Mouse (Mus musculus): ENCODE results near the gene Tmem150c. TPM values are rescaled to one million over a fixed set of nuclear protein-coding genes. Genes with fewer than 3 reads are reported as not detected.

The Tmem150c gene
- total and polyA plus RNA-seq, 3 experiments, result 0.16 TPM; not detected in 2

- TF ChIP-seq GATA2 (IDR thresholded peaks at IDR 0.05; ENCODE audit: borderline replicate concordance, low read depth, low read length) (no peak), GATA1 (IDR thresholded peaks at IDR 0.05; ENCODE audit: borderline replicate concordance, low read length) (no peak), TAL1 (conservative IDR thresholded peaks at IDR 0.05; ENCODE audit: low read depth, low read length) (no peak), POLR2AphosphoS5 (IDR thresholded peaks at IDR 0.05; ENCODE audit: insufficient replicate concordance, low read depth, low read length) (no peak), CTCF (IDR thresholded peaks at IDR 0.05; ENCODE audit: low read depth, low read length) (no peak)
- Histone ChIP-seq H3K4me1 (ENCODE audit: insufficient read depth, low read depth, low read length) (peaks cover 39% of the 10 kb centered on the region; the same call in 1 of the 2 replicates), H3K36me3 (replicated peaks) (peaks cover 90% of the 10 kb centered on the region), H3K27me3 (ENCODE audit: insufficient read depth, low read length) (no peaks in the 10 kb centered on the region), H3K4me3 (ENCODE audit: low read depth, low read length) (no peak overlapping the region), H3K9me3 (replicated peaks) (no peaks in the 10 kb centered on the region)
- no peak for ATAC-seq (ENCODE audit: extremely low read depth, insufficient number of reproducible peaks, low FRiP score, poor library complexity, severe bottlenecking)
- DNase-seq (ENCODE audit: low spot score), result no peak
These were observed 112.4 kb downstream of the Tmem150c start for GRCm38 (mm10) chr5:100047143-100047640.

GRCm38 (mm10) chr5:100046096-100046495 is 113.5 kb downstream of the Tmem150c start:
- H3K4me1 ChIP-seq (ENCODE audit: insufficient read depth, low read depth, low read length), result peaks cover 48% of the 10 kb centered on the region; the same call in 1 of the 2 replicates
- TF ChIP-seq GATA1 (IDR thresholded peaks at IDR 0.05; ENCODE audit: borderline replicate concordance, low read length) (no peak), POLR2AphosphoS5 (IDR thresholded peaks at IDR 0.05; ENCODE audit: insufficient replicate concordance, low read depth, low read length) (no peak)

GRCm38 (mm10) chr5:100044621-100045020 is 115.0 kb downstream of the Tmem150c start:
- Histone ChIP-seq H3K27me3 (ENCODE audit: insufficient read depth, low read length) (no peaks in the 10 kb centered on the region), H3K9me3 (replicated peaks) (no peaks in the 10 kb centered on the region), H3K4me3 (ENCODE audit: low read depth, low read length) (no peak overlapping the region), H3K36me3 (replicated peaks) (peaks cover 76% of the 10 kb centered on the region), H3K4me1 (ENCODE audit: insufficient read depth, low read depth, low read length) (peaks cover 47% of the 10 kb centered on the region)
- no peak for DNase-seq (ENCODE audit: low spot score)
- no peak for TF ChIP-seq GATA1 (IDR thresholded peaks at IDR 0.05; ENCODE audit: borderline replicate concordance, low read length)
- no peak for TF ChIP-seq CTCF (IDR thresholded peaks at IDR 0.05; ENCODE audit: low read depth, low read length)
- TF ChIP-seq TAL1 (conservative IDR thresholded peaks at IDR 0.05; ENCODE audit: low read depth, low read length), result no peak
- no peak for TF ChIP-seq POLR2AphosphoS5 (IDR thresholded peaks at IDR 0.05; ENCODE audit: insufficient replicate concordance, low read depth, low read length)
- ATAC-seq (ENCODE audit: extremely low read depth, insufficient number of reproducible peaks, low FRiP score, poor library complexity, severe bottlenecking), result no peak

More at GRCm38 (mm10) chr5:100046096-100046495, 113.5 kb downstream of the Tmem150c start:
- Histone ChIP-seq H3K4me3 (ENCODE audit: low read depth, low read length) (no peak overlapping the region), H3K36me3 (replicated peaks) (peaks cover 90% of the 10 kb centered on the region), H3K9me3 (replicated peaks) (no peaks in the 10 kb centered on the region), H3K27me3 (ENCODE audit: insufficient read depth, low read length) (no peaks in the 10 kb centered on the region)
- no peak for DNase-seq (ENCODE audit: low spot score)
- ATAC-seq (ENCODE audit: extremely low read depth, insufficient number of reproducible peaks, low FRiP score, poor library complexity, severe bottlenecking), result no peak

DNA sequence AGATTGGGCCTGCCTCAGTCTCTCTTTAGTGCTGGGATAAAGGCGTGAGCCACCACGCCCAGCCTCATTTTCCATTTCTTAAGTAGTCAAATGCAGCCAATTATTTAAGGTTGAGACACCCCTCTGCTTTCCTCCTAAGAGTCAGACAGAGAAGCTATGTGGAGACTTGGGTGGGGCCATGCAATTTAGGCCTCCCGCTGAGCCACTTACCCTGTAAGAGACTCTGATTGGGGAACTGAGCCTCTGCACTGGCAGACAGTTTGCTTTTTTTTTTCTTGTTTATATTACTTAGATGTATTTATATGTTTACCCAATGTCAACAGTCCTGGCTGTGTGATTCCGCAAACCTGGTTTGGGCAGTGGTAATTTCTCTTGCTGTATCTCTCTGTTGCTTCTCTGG is 115.6 kb downstream of the Tmem150c start:
- Histone ChIP-seq H3K4me1 (ENCODE audit: insufficient read depth, low read depth, low read length) (peaks cover 46% of the 10 kb centered on the region), H3K36me3 (replicated peaks) (peaks cover 73% of the 10 kb centered on the region), H3K27me3 (ENCODE audit: insufficient read depth, low read length) (no peaks in the 10 kb centered on the region), H3K4me3 (ENCODE audit: low read depth, low read length) (no peak overlapping the region), H3K9me3 (replicated peaks) (no peaks in the 10 kb centered on the region)
- no peak for TF ChIP-seq POLR2AphosphoS5 (IDR thresholded peaks at IDR 0.05; ENCODE audit: insufficient replicate concordance, low read depth, low read length)
- no peak for TF ChIP-seq GATA1 (IDR thresholded peaks at IDR 0.05; ENCODE audit: borderline replicate concordance, low read length)
- TF ChIP-seq GATA2 (IDR thresholded peaks at IDR 0.05; ENCODE audit: borderline replicate concordance, low read depth, low read length), result no peak
- TF ChIP-seq TAL1 (conservative IDR thresholded peaks at IDR 0.05; ENCODE audit: low read depth, low read length), result no peak
- no peak for TF ChIP-seq CTCF (IDR thresholded peaks at IDR 0.05; ENCODE audit: low read depth, low read length)
- ATAC-seq (ENCODE audit: extremely low read depth, insufficient number of reproducible peaks, low FRiP score, poor library complexity, severe bottlenecking), result no peak
- no peak for DNase-seq (ENCODE audit: low spot score)

DNA sequence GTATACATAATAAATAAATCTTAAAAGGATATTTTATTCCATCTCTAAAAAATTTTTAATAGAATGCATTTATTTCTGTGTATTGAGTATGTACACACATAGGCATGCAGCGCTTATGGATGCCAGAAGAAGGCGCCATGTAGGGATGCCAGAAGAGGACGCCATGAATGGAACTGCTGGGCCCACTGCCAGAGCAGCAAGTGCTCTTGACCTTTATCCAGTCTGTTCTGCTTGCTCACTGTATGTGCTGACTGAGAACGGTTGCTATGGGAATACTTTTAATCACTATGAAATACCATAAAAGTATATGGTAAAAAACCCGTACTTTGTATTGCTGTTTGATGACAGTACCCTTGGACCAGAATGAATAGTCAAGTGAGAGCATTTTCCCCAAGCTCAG is 116.2 kb downstream of the Tmem150c start:
- ATAC-seq (ENCODE audit: extremely low read depth, insufficient number of reproducible peaks, low FRiP score, poor library complexity, severe bottlenecking), result no peak
- TF ChIP-seq GATA1 (IDR thresholded peaks at IDR 0.05; ENCODE audit: borderline replicate concordance, low read length) (no peak), POLR2AphosphoS5 (IDR thresholded peaks at IDR 0.05; ENCODE audit: insufficient replicate concordance, low read depth, low read length) (no peak), TAL1 (conservative IDR thresholded peaks at IDR 0.05; ENCODE audit: low read depth, low read length) (no peak), CTCF (IDR thresholded peaks at IDR 0.05; ENCODE audit: low read depth, low read length) (no peak), GATA2 (IDR thresholded peaks at IDR 0.05; ENCODE audit: borderline replicate concordance, low read depth, low read length) (no peak)
- Histone ChIP-seq H3K27me3 (ENCODE audit: insufficient read depth, low read length) (no peaks in the 10 kb centered on the region), H3K4me1 (ENCODE audit: insufficient read depth, low read depth, low read length) (peaks cover 46% of the 10 kb centered on the region), H3K36me3 (replicated peaks) (peaks cover 66% of the 10 kb centered on the region), H3K9me3 (replicated peaks) (no peaks in the 10 kb centered on the region), H3K4me3 (ENCODE audit: low read depth, low read length) (no peak overlapping the region)
- DNase-seq (ENCODE audit: low spot score), result no peak

- Histone ChIP-seq H3K4me3 (ENCODE audit: low read depth, low read length) (no peak overlapping the region), H3K36me3 (replicated peaks) (peaks cover 59% of the 10 kb centered on the region), H3K27me3 (ENCODE audit: insufficient read depth, low read length) (no peaks in the 10 kb centered on the region), H3K9me3 (replicated peaks) (no peaks in the 10 kb centered on the region), H3K4me1 (ENCODE audit: insufficient read depth, low read depth, low read length) (peaks cover 45% of the 10 kb centered on the region)
- no peak for ATAC-seq (ENCODE audit: extremely low read depth, insufficient number of reproducible peaks, low FRiP score, poor library complexity, severe bottlenecking)
- TF ChIP-seq GATA1 (IDR thresholded peaks at IDR 0.05; ENCODE audit: borderline replicate concordance, low read length) (no peak), GATA2 (IDR thresholded peaks at IDR 0.05; ENCODE audit: borderline replicate concordance, low read depth, low read length) (no peak), CTCF (IDR thresholded peaks at IDR 0.05; ENCODE audit: low read depth, low read length) (no peak), POLR2AphosphoS5 (IDR thresholded peaks at IDR 0.05; ENCODE audit: insufficient replicate concordance, low read depth, low read length) (no peak), TAL1 (conservative IDR thresholded peaks at IDR 0.05; ENCODE audit: low read depth, low read length) (no peak)
- DNase-seq (ENCODE audit: low spot score), result no peak
These were observed 117.1 kb downstream of the Tmem150c start for GRCm38 (mm10) chr5:100042467-100042866.

Data from G1E (cell line).